Mouse (Mus musculus) cerebellum, postnatal 25 days (tissue): ENCODE data around the gene Plk5.
"Not testable (repeated sequence)": the region's sequence is repeated elsewhere in the genome, so short reads cannot be mapped to it uniquely, and the experiment has no call there.

Experiments used
- DNase-seq, 2 experiments: peaks; one replicate each; pipeline ENCODE4 v3.0.0; 2021; ENCODE audit warnings: mixed read lengths in 2 of 2

Gene Plk5

DNA sequence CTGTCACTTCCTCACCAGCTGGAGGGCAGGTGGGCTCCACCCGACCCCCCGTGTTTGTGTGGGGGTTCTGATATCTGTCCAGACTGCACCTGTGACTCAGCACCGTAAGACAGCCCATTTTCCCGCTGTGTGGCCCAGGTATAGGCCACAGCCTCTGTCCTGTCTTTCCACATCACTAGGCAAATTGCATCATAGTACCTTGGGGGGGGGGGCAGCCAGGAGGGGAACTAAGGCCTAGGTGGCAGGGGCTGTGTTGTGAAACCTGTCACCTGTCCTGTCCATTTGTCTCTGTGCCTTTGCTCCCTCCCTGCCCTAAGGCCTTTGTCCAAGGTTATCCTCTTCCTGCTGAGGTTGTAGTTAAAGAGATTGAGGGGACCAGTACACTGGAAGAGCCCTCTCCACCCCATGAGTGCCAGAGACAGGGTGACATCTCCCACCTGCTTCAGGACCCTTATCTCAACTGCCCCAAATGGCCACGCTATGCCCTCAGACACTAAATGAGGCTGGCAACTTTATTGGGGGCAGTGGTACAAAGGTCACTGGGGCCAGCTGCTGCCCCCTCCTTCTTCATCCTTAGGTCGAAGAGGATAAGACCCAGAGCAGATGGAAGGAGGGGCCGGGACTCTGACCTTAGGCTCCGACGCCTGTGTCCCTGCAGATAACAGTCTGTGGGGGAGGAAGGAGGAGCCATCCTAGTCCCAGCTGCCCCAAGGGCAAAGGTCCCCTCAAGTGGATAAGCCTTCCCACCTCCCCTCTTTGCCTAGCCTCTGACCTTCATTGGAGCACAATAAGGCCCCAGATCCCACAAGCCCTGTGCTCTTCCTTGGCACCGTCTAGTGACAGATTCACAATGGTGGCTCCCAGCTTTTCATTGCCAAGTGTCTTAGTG is 24.4 kb upstream of the Plk5 start:
- DNase-seq, result no peak

GRCm38 (mm10) chr10:80332525-80332989 is 23.7 kb upstream of the Plk5 start:
- DNase-seq, result peak; percentile 65 to 67

- no peak for DNase-seq
Measured at GRCm38 (mm10) chr10:80336263-80336662, 20.0 kb upstream of the Plk5 start.

DNA sequence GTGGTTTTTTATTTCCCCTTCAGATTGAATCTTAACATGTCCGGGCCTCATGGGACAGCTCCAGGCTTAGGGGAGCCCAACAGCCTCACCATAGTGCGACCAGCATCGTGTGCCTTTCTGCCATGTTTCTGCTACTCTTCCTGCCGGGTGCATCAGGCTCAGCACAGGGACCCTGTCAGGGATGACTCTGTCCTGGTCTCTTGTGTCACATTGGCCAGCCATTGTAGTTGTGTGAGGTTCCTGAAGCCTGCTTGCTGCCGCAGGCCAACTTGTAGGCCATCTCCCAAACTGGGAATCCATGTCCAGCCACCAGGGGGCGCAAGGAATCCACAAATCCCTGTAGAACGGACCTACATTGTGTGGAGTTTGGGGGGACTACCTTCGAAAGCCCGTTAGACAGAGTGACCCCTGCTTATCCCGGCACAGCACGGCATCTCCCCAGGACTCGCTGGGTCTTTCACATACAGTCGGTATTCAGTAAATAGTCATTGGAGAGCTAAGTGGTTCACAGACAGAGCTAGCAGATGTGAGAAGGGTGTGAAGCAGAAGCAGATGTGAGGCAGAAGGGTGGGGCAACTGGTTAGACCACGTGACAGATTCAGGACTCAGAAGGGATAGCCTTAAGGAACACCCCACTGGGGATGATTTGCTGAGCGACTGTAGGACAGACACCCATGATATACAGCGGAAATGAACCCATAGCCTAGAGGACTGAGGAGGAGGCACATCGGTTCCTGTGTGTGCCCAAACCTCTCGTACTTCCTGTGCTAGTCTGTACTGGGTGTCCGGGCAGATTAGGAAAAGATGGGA is 16.1 kb upstream of the Plk5 start:
- DNase-seq, result peak; percentile 90 to 93

DNA sequence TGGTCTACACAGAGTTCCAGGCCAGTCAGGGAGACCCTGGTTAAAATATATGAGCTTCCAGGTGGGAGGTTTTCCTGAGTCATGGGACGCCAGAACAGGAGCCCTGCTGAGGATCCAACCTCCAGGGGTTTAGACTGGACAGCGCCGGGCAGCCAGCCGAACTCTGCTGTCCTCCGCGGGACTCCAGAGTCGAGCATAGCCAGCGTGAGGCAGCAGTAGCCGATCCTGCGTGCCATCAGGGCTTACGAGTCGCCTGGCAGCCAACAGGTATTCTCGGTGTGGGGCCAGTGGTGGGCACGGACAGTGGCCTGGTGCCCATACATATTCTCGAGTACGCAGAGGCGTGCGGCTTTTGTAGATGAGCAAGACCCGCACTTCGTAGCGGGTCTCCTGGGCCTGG is 15.2 kb upstream of the Plk5 start:
- no peak for DNase-seq

- no peak for DNase-seq
Measured at GRCm38 (mm10) chr10:80341491-80342304, 14.6 kb upstream of the Plk5 start.

- no peak for DNase-seq
Measured at GRCm38 (mm10) chr10:80342305-80342748, 13.9 kb upstream of the Plk5 start.

DNA sequence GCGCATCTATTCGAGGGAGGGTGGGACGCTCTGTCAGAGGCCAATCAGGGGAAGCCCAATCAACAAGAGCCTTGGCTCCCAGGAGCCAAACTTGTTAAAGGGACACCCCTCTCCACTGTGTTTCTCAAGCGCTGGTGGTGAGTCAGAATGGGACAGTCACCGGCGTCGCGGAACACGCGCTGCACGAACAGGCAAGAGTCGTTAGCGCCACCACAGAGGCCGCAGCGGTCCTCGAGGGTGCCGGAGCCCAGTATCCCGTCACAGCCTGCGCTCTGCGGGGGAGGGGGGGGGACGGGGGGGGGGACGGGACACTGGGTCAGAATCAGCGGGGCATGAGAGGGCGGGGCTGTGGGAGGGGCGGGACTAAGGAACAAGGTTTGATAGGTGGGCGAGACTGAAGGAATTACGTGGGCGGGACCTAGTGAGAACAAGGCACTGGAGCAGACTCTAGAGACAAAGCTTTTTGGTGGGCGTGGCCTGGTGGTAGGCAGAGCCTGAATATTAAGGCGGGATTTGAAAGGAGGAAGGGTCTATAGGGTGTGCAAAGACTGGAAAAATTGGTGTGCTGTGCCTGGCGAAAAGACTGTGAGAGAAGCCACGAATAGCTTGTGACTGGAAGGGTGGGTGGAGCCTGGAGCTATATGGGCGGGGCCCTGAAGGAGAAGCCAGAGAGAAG is 13.4 kb upstream of the Plk5 start:
- no peak for DNase-seq

GRCm38 (mm10) chr10:80343425-80343895 is 12.8 kb upstream of the Plk5 start:
- DNase-seq, result no peak

DNA sequence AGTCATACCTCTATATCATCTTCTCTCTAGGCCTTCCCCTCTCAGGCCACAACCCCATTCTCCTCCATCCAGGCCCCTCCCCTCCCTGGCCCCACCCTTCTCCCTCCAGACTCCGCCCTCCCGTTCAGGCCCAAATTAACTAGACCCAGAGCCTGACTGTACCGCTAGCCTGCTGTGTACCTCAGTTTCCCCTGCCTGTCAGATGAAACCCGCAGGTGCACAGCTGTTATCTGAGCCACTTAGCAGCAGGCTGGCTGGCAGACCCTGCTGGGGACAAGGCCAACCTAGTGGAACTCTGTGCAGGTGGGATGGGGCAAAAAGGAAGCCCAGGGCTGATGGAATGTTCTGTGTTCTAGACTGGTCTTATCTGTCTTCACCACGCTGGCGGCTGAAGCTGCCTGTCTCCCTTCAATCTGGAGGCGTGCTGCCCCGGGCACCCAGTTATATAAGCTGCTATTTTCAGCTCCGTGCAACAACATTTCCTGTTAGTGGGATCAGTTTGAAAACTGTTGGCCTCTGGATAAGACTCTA is 12.1 kb upstream of the Plk5 start:
- no peak for DNase-seq

DNA sequence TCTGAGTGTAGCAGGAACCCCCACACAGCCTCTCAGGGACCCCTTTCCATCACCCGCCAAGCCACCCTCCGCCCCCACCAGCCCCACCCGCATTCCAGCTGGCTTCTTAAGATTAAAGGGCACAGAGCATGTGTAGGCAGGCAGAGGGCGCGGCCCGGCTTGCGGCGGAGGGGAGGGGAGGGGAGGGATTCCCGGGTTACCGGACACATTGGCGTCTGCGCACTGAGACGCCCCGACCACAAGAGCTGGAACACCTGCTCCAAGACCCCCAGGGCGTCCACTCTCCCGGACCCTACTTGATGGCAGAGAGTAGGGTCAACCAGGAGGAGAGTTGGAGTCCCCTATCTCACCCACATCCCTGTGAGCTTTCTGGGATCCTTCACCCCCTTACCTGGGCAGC is 11.1 kb upstream of the Plk5 start:
- no peak for DNase-seq

DNA sequence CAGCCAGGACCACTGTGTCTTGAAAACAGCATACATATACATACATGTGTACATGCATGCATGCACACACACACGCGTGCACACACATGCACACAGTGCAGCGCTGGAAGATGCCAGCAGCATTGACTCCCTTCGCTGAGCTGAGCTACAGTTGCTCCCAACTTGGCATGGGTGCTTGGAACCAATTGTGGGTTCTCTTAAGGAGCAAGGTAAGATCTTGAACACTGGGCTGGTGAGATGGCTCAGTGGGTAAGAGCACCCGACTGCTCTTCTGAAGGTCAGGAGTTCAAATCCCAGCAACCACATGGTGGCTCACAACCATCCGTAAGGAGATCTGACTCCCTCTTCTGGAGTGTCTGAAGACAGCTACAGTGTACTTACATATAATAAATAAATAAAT is 10.3 kb upstream of the Plk5 start:
- DNase-seq, result not testable (repeated sequence)

DNA sequence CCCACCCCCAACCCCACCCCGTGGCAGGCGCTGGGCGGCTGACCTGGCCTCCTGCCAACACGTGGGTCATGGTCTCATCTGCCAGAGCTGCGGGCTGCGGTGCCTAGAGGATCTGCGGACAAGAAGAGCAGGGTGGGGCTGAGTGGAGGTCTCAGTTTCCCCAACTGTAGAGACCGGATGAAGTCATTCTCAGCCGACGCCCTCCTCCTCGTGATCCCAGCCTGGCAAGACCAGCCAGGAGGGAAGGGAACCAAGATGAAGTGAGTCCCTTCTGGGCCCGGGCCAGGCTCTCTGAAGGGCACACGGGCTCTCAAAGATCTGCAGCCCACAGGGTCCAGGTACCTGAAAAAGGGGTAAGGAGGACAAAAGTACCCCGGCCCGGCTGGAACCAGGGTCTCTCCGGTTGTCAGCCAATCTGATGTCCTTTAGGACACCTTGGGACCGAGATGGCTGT is 8.7 kb upstream of the Plk5 start:
- no peak for DNase-seq

- peak; percentile 54 to 69 for DNase-seq
Measured at GRCm38 (mm10) chr10:80348244-80348781, 7.9 kb upstream of the Plk5 start, which contains the start of gene Adamtsl5. Gene Adamtsl5 (minus strand): TSS chr10:80348412.

DNA sequence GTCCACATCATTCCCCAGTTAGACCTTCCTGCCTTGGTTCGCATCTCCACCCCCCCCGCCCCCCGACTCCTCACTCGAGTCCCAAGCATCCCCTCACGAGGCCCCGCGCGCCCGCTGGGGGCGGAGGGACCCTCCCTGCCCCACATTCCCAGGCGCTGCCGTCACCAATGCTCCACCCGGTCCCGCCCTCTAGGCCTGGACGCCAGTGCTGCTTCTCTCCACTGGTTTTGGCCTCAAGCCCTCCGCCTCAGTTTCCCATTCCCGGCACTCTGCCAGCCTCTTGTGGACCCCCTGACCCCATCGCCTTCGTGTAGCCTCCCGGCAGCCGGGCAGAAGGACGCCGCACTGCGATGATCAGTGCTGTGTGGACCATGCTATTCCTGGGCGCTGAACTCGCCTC is 7.3 kb upstream of the Plk5 start:
- no peak for DNase-seq

DNA sequence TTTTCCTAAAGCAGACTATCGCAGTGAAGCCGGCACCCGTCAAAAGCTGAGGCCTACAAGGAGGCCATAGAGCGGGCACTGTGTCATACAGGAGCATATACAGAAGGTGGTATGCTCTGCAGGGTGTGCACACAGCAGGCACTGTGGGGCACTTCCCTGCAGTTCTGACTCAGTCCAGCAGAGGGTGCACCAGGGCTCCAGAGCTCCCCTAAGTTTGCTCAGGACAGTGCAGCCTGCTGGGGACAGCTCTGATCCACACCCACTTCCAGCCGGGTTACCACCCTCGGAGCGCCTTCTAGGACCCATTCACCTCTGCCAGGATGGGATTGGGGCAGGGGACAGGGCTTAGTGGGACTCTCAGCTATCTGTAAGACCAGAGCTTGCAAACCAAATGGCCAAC is 6.0 kb upstream of the Plk5 start:
- DNase-seq, result peak; percentile 90 to 93

- no peak for DNase-seq
Measured at GRCm38 (mm10) chr10:80351896-80352295, 4.4 kb upstream of the Plk5 start.

- DNase-seq, result no peak
Measured at GRCm38 (mm10) chr10:80352727-80353126, 3.5 kb upstream of the Plk5 start.

- DNase-seq, result peak; percentile 72 to 77
Measured at GRCm38 (mm10) chr10:80355431-80355830, 828 bp upstream of the Plk5 start.

GRCm38 (mm10) chr10:80356737-80357136 is 478 bp downstream of the Plk5 start:
- DNase-seq, result no peak

DNA sequence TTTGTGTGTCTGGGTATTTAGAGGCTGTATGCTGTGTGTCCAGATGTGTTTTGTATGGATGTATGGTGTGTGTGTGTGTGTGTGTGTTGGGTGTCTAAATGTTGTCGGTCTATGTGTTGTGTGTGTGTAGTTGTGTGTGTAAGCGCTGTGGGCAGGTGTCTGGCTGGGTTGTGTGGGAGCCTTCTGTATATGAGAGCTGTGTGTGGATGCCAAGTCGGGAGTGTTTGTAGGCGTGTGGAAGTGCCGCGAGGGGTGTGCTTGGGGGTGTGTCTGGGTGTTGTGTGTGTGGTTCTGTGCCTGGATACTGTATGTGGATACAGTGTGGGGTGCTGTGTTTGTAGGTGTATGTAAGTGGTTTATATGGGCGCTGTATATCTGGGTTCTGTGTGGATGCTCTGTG is 1.1 kb downstream of the Plk5 start:
- no peak for DNase-seq
